Mouse (Mus musculus) embryonic stem cell, embryonic (primary cell): ENCODE data around the gene Vezt.

ENCODE experiments used
- CTCF ChIA-PET, 4 experiments: fragments of 300-600 bp in 2 of 4; fragments of 350-600 bp in 2 of 4; sonication (Branson Sonifier 250); formaldehyde crosslinking; loops; one replicate each; lab custom pipeline; 2022; ENCODE audit warnings: inconsistent platforms in 2 of 4; lab: Charles Lee
- POLR2A ChIA-PET, 4 experiments: fragments of 300-600 bp in 2 of 4; fragments of 350-600 bp in 2 of 4; sonication (Branson Sonifier 250); formaldehyde crosslinking; loops; one replicate each; lab custom pipeline; 2022; ENCODE audit warnings: antibody characterized with exemption in 4 of 4, inconsistent platforms in 1 of 4; lab: Charles Lee

The Vezt gene

GRCm38 (mm10) chr10:93909811-93910446 is 125.7 kb downstream of the Vezt start:
- POLR2A ChIA-PET = no interaction called here
- CTCF ChIA-PET = no interaction called here

- POLR2A ChIA-PET = interaction anchor here in 2 of 4 experiments (0.6 to 0.7 kb wide), 3 partner anchors 81 to 246 kb away, joined by 3 to 5 read pairs (median 3); no protein-coding TSS in a partner anchor
- CTCF ChIA-PET = no interaction called here
These were observed 126.6 kb downstream of the Vezt start for GRCm38 (mm10) chr10:93909015-93909414.

- POLR2A ChIA-PET = interaction anchor here in 2 of 4 experiments (0.7 to 1.0 kb wide), 2 partner anchors 81 to 82 kb away, joined by 3 to 5 read pairs; no protein-coding TSS in a partner anchor
These were observed 127.1 kb downstream of the Vezt start for GRCm38 (mm10) chr10:93908540-93908939.

GRCm38 (mm10) chr10:93907376-93907775 is 128.2 kb downstream of the Vezt start:
- POLR2A ChIA-PET = interaction anchor here in 3 of 4 experiments (0.6 to 1.5 kb wide), 7 partner anchors 17 to 292 kb away, joined by 3 to 5 read pairs (median 3); partner anchors contain the start of genes Fgd6 (in 1 of the 3) and Vezt (in 1 of the 3)
- CTCF ChIA-PET = no interaction called here

More at GRCm38 (mm10) chr10:93908540-93908939, 127.1 kb downstream of the Vezt start:
- CTCF ChIA-PET = no interaction called here

- ChIA-PET CTCF (no interaction called here), POLR2A (interaction anchor here in 1 of 4 experiments (1.7 kb wide), 1 partner anchor 10 kb away, joined by 5 read pairs; no protein-coding TSS in a partner anchor)
These were observed 135.7 kb downstream of the Vezt start for GRCm38 (mm10) chr10:93899907-93900306.

GRCm38 (mm10) chr10:93899303-93899702 is 136.3 kb downstream of the Vezt start:
- CTCF ChIA-PET = no interaction called here
- POLR2A ChIA-PET = interaction anchor here in 1 of 4 experiments (1.7 kb wide), 1 partner anchor 9 kb away, joined by 5 read pairs; no protein-coding TSS in a partner anchor

GRCm38 (mm10) chr10:93897043-93897646 is 138.5 kb downstream of the Vezt start, which contains the start of gene Metap2:
Gene Metap2 (minus strand): TSS chr10:93897093.
- CTCF ChIA-PET = no interaction called here
- POLR2A ChIA-PET = no interaction called here

GRCm38 (mm10) chr10:93892551-93892950 is 143.1 kb downstream of the Vezt start:
- CTCF ChIA-PET = interaction anchor here in 1 of 4 experiments (0.6 kb wide), 1 partner anchor 24 kb away, joined by 3 read pairs; no protein-coding TSS in a partner anchor
- POLR2A ChIA-PET = interaction anchor here in 1 of 4 experiments (1.3 kb wide), 1 partner anchor 9 kb away, joined by 3 read pairs; no protein-coding TSS in a partner anchor

GRCm38 (mm10) chr10:93891031-93891430 is 144.6 kb downstream of the Vezt start:
- CTCF ChIA-PET = interaction anchor here in 3 of 4 experiments (0.6 to 1.7 kb wide), 4 partner anchors 72 to 233 kb away, joined by 3 to 6 read pairs (median 3); no protein-coding TSS in a partner anchor
- POLR2A ChIA-PET = interaction anchor here in 1 of 4 experiments (1.0 kb wide), 1 partner anchor 16 kb away, joined by 3 read pairs; no protein-coding TSS in a partner anchor

- CTCF ChIA-PET = interaction anchor here in 3 of 4 experiments (0.6 to 1.7 kb wide), 4 partner anchors 72 to 465 kb away, joined by 3 to 6 read pairs (median 4); no protein-coding TSS in a partner anchor
- POLR2A ChIA-PET = interaction anchor here in 2 of 4 experiments (0.6 to 1.4 kb wide), 4 partner anchors 9 to 313 kb away, joined by 3 to 5 read pairs (median 4); no protein-coding TSS in a partner anchor
These were observed 145.1 kb downstream of the Vezt start for GRCm38 (mm10) chr10:93890565-93890964.

- ChIA-PET CTCF (interaction anchor here in 3 of 4 experiments (0.6 to 1.7 kb wide), 6 partner anchors 60 to 466 kb away, joined by 3 to 6 read pairs (median 4); no protein-coding TSS in a partner anchor), POLR2A (interaction anchor here in 2 of 4 experiments (0.6 to 1.7 kb wide), 6 partner anchors 10 to 312 kb away, joined by 3 to 5 read pairs (median 4); partner anchors contain the start of genes Fgd6 (in 1 of the 2) and Vezt (in 1 of the 2))
These were observed 145.6 kb downstream of the Vezt start for GRCm38 (mm10) chr10:93889976-93890375.

- POLR2A ChIA-PET = interaction anchor here in 3 of 4 experiments (0.5 to 1.7 kb wide), 7 partner anchors 9 to 146 kb away, joined by 3 to 6 read pairs (median 4); partner anchors contain the start of genes Fgd6 (in 1 of the 3) and Vezt (in 1 of the 3)
- CTCF ChIA-PET = interaction anchor here in 3 of 4 experiments (0.6 to 1.7 kb wide), 5 partner anchors 60 to 466 kb away, joined by 3 to 6 read pairs (median 4); no protein-coding TSS in a partner anchor
These were observed 146.1 kb downstream of the Vezt start for GRCm38 (mm10) chr10:93889579-93889950.
